Mouse (Mus musculus) T-helper 17 cell (primary cell): ENCODE data around the gene D230025D16Rik.

Source experiments
- in situ Hi-C, 2 experiments: fragments of 300-600 bp; cut with MboI, MseI; formaldehyde crosslinking; loops; 1 replicate in 1 of 2; 2 replicates in 1 of 2; pipeline ENCODE4 v1.15.1; 2025; ENCODE audit warnings: high pct_unique_total_duplicates in 2 of 2

D230025D16Rik gene

GRCm38 (mm10) chr8:105266775-105267174 lies 41.8 kb downstream of the D230025D16Rik start:
- in situ Hi-C loops: no loop called here

GRCm38 (mm10) chr8:105268342-105269074 lies 43.6 kb downstream of the D230025D16Rik start:
- in situ Hi-C loops: no loop called here

GRCm38 (mm10) chr8:105269075-105269458 lies 44.1 kb downstream of the D230025D16Rik start:
- in situ Hi-C loops: no loop called here

GRCm38 (mm10) chr8:105269461-105269947 lies 44.6 kb downstream of the D230025D16Rik start, which contains the start of gene Hsf4:
Gene Hsf4, plus strand, starts transcription at chr8:105269801.
- in situ Hi-C loops: no loop called here

- in situ Hi-C loops: loop anchor here in 1 of 2 experiments (5.0 kb wide), 1 partner anchor 638 kb away; the partner anchor contains the start of gene Rrad
Observed at GRCm38 (mm10) chr8:105270101-105270915, 45.4 kb downstream of the D230025D16Rik start.

- in situ Hi-C loops: loop anchor here in 1 of 2 experiments (5.0 kb wide), 1 partner anchor 639 kb away; the partner anchor contains the start of gene Rrad
Observed at GRCm38 (mm10) chr8:105270916-105271186, 45.9 kb downstream of the D230025D16Rik start.

- in situ Hi-C loops: no loop called here
Observed at GRCm38 (mm10) chr8:105275387-105275786, 50.4 kb downstream of the D230025D16Rik start.

GRCm38 (mm10) chr8:105275840-105276239 lies 50.9 kb downstream of the D230025D16Rik start, which contains the start of gene Nol3:
Gene Nol3, plus strand, starts transcription at chr8:105276140.
- in situ Hi-C loops: no loop called here

GRCm38 (mm10) chr8:105276292-105277120 lies 51.6 kb downstream of the D230025D16Rik start:
- in situ Hi-C loops: no loop called here

GRCm38 (mm10) chr8:105278911-105279334 lies 54.0 kb downstream of the D230025D16Rik start:
- in situ Hi-C loops: no loop called here

- in situ Hi-C loops: no loop called here
Observed at GRCm38 (mm10) chr8:105280567-105280966, 55.6 kb downstream of the D230025D16Rik start.

GRCm38 (mm10) chr8:105281821-105282220 lies 56.9 kb downstream of the D230025D16Rik start:
- in situ Hi-C loops: no loop called here

GRCm38 (mm10) chr8:105282239-105282638 lies 57.3 kb downstream of the D230025D16Rik start:
- in situ Hi-C loops: no loop called here

GRCm38 (mm10) chr8:105283074-105283473 lies 58.1 kb downstream of the D230025D16Rik start:
- in situ Hi-C loops: no loop called here

GRCm38 (mm10) chr8:105285514-105285913 lies 60.6 kb downstream of the D230025D16Rik start:
- in situ Hi-C loops: no loop called here

GRCm38 (mm10) chr8:105286907-105287306 lies 62.0 kb downstream of the D230025D16Rik start:
- in situ Hi-C loops: no loop called here

- in situ Hi-C loops: no loop called here
Observed at GRCm38 (mm10) chr8:105288231-105288630, 63.3 kb downstream of the D230025D16Rik start.

GRCm38 (mm10) chr8:105288958-105289732 lies 64.2 kb downstream of the D230025D16Rik start:
- in situ Hi-C loops: no loop called here

GRCm38 (mm10) chr8:105289805-105290460 lies 65.0 kb downstream of the D230025D16Rik start, which contains the start of gene 4931428F04Rik:
Gene 4931428F04Rik, minus strand, starts transcription at chr8:105289864.
- in situ Hi-C loops: loop anchor here in 1 of 2 experiments (5.0 kb wide), 1 partner anchor 57 kb away; the partner anchor contains the start of genes Fhod1 and Slc9a5
